Comparison of ENCODE assay signal across 17 mouse cellular contexts in the genomic region with DNA sequence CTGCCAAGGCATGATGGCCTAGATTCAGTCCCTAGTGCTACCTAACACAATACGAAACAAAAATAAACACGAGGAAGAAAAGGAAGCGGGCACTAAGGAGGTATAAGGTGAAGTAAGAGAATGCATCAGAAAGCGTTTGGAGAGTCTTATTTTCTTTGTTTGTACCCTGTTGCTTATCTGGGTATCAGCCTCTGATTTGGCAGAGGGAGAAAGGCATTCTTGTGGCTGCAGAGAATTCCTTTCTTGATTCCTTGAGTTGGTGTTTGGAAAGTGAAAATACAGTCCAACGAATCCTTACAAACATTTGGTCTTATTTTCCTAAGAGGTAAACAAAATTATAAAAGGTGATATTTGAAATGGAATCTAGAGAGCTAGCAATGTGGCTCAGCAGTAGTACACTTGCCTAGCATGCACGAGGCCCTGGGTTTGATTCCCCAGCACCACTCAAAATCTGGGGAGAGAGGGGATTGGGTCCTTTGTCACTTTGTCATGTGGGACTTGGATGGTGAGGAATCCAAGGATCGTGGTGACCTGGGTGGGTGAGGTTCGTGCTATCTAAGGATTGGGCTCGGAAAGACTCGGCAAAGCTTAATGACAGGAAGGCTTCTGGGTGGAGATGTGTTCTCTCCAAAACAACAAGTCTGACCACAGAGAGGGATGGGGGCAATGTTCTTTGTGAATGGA. TPM values are rescaled to one million over a fixed set of nuclear protein-coding genes. Genes with fewer than 3 reads are reported as not detected.
DNase-seq lines count a peak whose midpoint lies in the region; ATAC-seq and TF ChIP-seq lines count a peak whose summit lies in the region.
"Had no signal": no experiment of that assay in that cellular context is flagged by ENCODE, and none has a peak within 500 bp of the region (broad histone marks: within the 10 kb centered on the region; RNA-seq: fewer than 3 reads in every experiment).

No protein-coding gene starts in this region.

- TF ChIP-seq CTCF in lung, postnatal 0 days (IDR thresholded peaks at IDR 0.05) = no peak

- no peak for DNase-seq in heart, postnatal 4 days
- peak; percentile 45 for DNase-seq in lung, postnatal 0 days (ENCODE audit: low spot score)
- no peak for DNase-seq in lung, postnatal 36 days
- no peak for DNase-seq in thymus, postnatal 25 days
- DNase-seq in testis, postnatal 10 days (ENCODE audit: low spot score) = no peak
- DNase-seq: cerebellum, adult 9-11 months; gastrocnemius, postnatal 10 days; liver; liver, postnatal 0 days had no signal

- WGBS in heart, embryonic 13.5 days = 48% methylated on average over 10 of the region's 10 CpGs
- 39% methylated on average over 10 of the region's 10 CpGs for WGBS in lung, postnatal 0 days
- 45% methylated on average over 10 of the region's 10 CpGs for WGBS in embryonic facial prominence, embryonic 15.5 days

- H3K27ac ChIP-seq in heart, embryonic 13.5 days (replicated peaks) = 0 out of 2 replicates have a peak overlapping the region, but pooled peaks have one; percentile 5
- peak overlapping the region; percentile 44 for H3K27ac ChIP-seq in lung, postnatal 0 days (ENCODE audit: low read length)
- H3K27ac ChIP-seq in embryonic facial prominence, embryonic 15.5 days (replicated peaks) = peak overlapping the region; percentile 78
- H3K27ac ChIP-seq: hindbrain, embryonic 15.5 days had no signal

- no peaks in the 10 kb centered on the region for H3K36me3 ChIP-seq in heart, embryonic 13.5 days
- H3K36me3 ChIP-seq in lung, postnatal 0 days (ENCODE audit: insufficient read depth, low read length) = no peaks in the 10 kb centered on the region
- H3K36me3 ChIP-seq in embryonic facial prominence, embryonic 15.5 days = no peaks in the 10 kb centered on the region
- H3K36me3 ChIP-seq: G1E; hindbrain, embryonic 15.5 days had no signal

- 0 out of 2 replicates have a peak, but pooled peaks have one; percentile 7 for TF ChIP-seq EP300 in lung, postnatal 0 days (IDR thresholded peaks at IDR 0.05)

- no peak overlapping the region for H3K4me2 ChIP-seq in heart, embryonic 13.5 days
- no peak overlapping the region for H3K4me2 ChIP-seq in lung, postnatal 0 days (replicated peaks; ENCODE audit: low read depth, low read length)
- no peak overlapping the region for H3K4me2 ChIP-seq in embryonic facial prominence, embryonic 15.5 days (replicated peaks)
- H3K4me2 ChIP-seq: hindbrain, embryonic 15.5 days had no signal

- H3K9ac ChIP-seq in heart, embryonic 13.5 days = peak overlapping the region; percentile 1
- H3K9ac ChIP-seq in lung, postnatal 0 days (replicated peaks; ENCODE audit: low read depth) = no peak overlapping the region
- no peak overlapping the region for H3K9ac ChIP-seq in embryonic facial prominence, embryonic 15.5 days
- H3K9ac ChIP-seq: hindbrain, embryonic 15.5 days; liver, postnatal 0 days had no signal

- no peak overlapping the region for H3K4me3 ChIP-seq in heart, embryonic 13.5 days
- no peak overlapping the region for H3K4me3 ChIP-seq in lung, postnatal 0 days (ENCODE audit: low read depth, low read length)
- H3K4me3 ChIP-seq in embryonic facial prominence, embryonic 15.5 days (replicated peaks) = no peak overlapping the region
- H3K4me3 ChIP-seq: erythroblast, embryonic 14.5 days; hindbrain, embryonic 15.5 days had no signal

- H3K27me3 ChIP-seq in heart, embryonic 13.5 days (replicated peaks) = no peaks in the 10 kb centered on the region
- no peaks in the 10 kb centered on the region for H3K27me3 ChIP-seq in lung, postnatal 0 days (replicated peaks; ENCODE audit: insufficient read depth, low read length)
- no peaks in the 10 kb centered on the region for H3K27me3 ChIP-seq in embryonic facial prominence, embryonic 15.5 days

- ATAC-seq in heart, embryonic 13.5 days (ENCODE audit: extremely low read depth, insufficient number of reproducible peaks, low FRiP score, low TSS enrichment) = no peak
- no peak for ATAC-seq in lung, postnatal 0 days
- ATAC-seq in embryonic facial prominence, embryonic 15.5 days (ENCODE audit: insufficient number of reproducible peaks, low FRiP score, low TSS enrichment, low read depth) = no peak
- ATAC-seq: CD4-positive, CD25-positive, alpha-beta regulatory T cell, adult 4 months; liver, postnatal 0 days; midbrain, embryonic 16.5 days had no signal

- peaks cover 69% of the 10 kb centered on the region for H3K4me1 ChIP-seq in heart, embryonic 13.5 days
- peaks cover 15% of the 10 kb centered on the region for H3K4me1 ChIP-seq in lung, postnatal 0 days (ENCODE audit: insufficient read depth, low read depth, low read length)
- peaks cover 72% of the 10 kb centered on the region for H3K4me1 ChIP-seq in embryonic facial prominence, embryonic 15.5 days

- no peaks in the 10 kb centered on the region for H3K9me3 ChIP-seq in heart, embryonic 13.5 days
- H3K9me3 ChIP-seq in lung, postnatal 0 days (ENCODE audit: low read length) = no peaks in the 10 kb centered on the region
- no peaks in the 10 kb centered on the region for H3K9me3 ChIP-seq in embryonic facial prominence, embryonic 15.5 days (replicated peaks)
- H3K9me3 ChIP-seq: hindbrain, embryonic 15.5 days had no signal

RNA-seq across cellular contexts. Expression of a gene that starts 44.9 kb away (rescaled TPM):
- polyA plus RNA-seq in heart, embryonic 13.5 days (2015; fragmentation: Nextera tagmentation; extraction: Ambion mirVana) = 81.5 and 83.7 TPM in 2 replicates
- 100 to 1,000 TPM; 115 to 118 TPM for total RNA-seq in heart, postnatal 4 days (2021)
- polyA plus RNA-seq in lung, postnatal 0 days (2015; fragmentation: Nextera tagmentation; extraction: Ambion mirVana) = 70.0 and 79.3 TPM in 2 replicates
- 96.0 and 105 TPM in 2 replicates for polyA plus RNA-seq in embryonic facial prominence, embryonic 15.5 days (2015; fragmentation: Nextera tagmentation; extraction: Ambion mirVana)
- total RNA-seq: megakaryocyte-erythroid progenitor cell, adult 5-6 weeks had no signal
- polyA plus RNA-seq: CD4-positive, CD25-positive, alpha-beta regulatory T cell, adult 4 months; G1E had no signal

Comparison
In these comparisons a context has a peak if more than half of its experiments do, and no peak if none do; other contexts are left out.
1. H3K27ac ChIP-seq: peak in every context shown above with its lines; median percentile 78 in embryonic facial prominence, embryonic 15.5 days; 44 in lung, postnatal 0 days; 5 in heart, embryonic 13.5 days.